Mouse (Mus musculus) embryonic facial prominence, embryonic 11.5 days (tissue): Measurements from ENCODE around the gene Atp2a1. TPM values are rescaled to one million over a fixed set of nuclear protein-coding genes. Genes with fewer than 3 reads are reported as not detected.
A peak's percentile ranks its signal among the peaks of the same experiment; 100 is the strongest.

Experiments
- ATAC-seq: fragments of 200-750 bp; cut with Nextera tagmentation; replicated peaks from 2 replicates; pipeline ENCODE4 v1.8.0; 2017; ENCODE audit warnings: low read depth; ENCODE audit not compliant: insufficient number of reproducible peaks, low FRiP score, low TSS enrichment
- DNase-seq: peaks from one replicate; pipeline ENCODE4 v3.0.0-alpha.2; 2015; ENCODE audit warnings: low spot score
- H3K27ac ChIP-seq: fragments of 300-500 bp; sonication (generic); replicated peaks from 2 replicates; pipeline ENCODE4 v1.5.1; 2014; ENCODE audit warnings: mild to moderate bottlenecking, low read depth, low read length, control low read depth
- H3K27me3 ChIP-seq: fragments of 300-500 bp; sonication (generic); 2 replicates; pipeline ENCODE4 v1.6.1; 2014; ENCODE audit warnings: mild to moderate bottlenecking, low read length, moderate library complexity, mixed read lengths; ENCODE audit not compliant: control insufficient read depth, insufficient read depth
- H3K36me3 ChIP-seq: fragments of 300-500 bp; sonication (generic); replicated peaks from 2 replicates; pipeline ENCODE4 v1.6.1; 2014; ENCODE audit warnings: low read depth, mild to moderate bottlenecking, low read length, moderate library complexity, mixed read lengths; ENCODE audit not compliant: control insufficient read depth, insufficient read depth
- H3K4me1 ChIP-seq: fragments of 300-500 bp; sonication (generic); 2 replicates; pipeline ENCODE4 v1.6.1; 2014; ENCODE audit warnings: low read length, mixed read lengths; ENCODE audit not compliant: control insufficient read depth, insufficient read depth
- H3K4me2 ChIP-seq: fragments of 300-500 bp; sonication (generic); 2 replicates; pipeline ENCODE4 v1.6.1; 2014; ENCODE audit warnings: low read depth, mild to moderate bottlenecking, control low read depth, low read length, moderate library complexity
- H3K4me3 ChIP-seq: fragments of 300-500 bp; sonication (generic); 2 replicates; pipeline ENCODE4 v1.5.1; 2014; ENCODE audit warnings: low read depth, low read length, control low read depth
- H3K9ac ChIP-seq: fragments of 300-500 bp; sonication (generic); replicated peaks from 2 replicates; pipeline ENCODE4 v1.6.1; 2014; ENCODE audit warnings: mild to moderate bottlenecking, control low read depth, low read length
- H3K9me3 ChIP-seq: fragments of 300-500 bp; sonication (generic); replicated peaks from 2 replicates; pipeline ENCODE4 v1.6.1; 2016; ENCODE audit warnings: mild to moderate bottlenecking, low read length, inconsistent platforms, mixed read lengths; ENCODE audit not compliant: control insufficient read depth
- WGBS: fragments of 180-500 bp; shearing (Covaris S2); extraction: QIAGEN DNeasy Blood & Tissue Kit; methylation state at CpG from one replicate; pipeline ENCODE4 v1.1.7; 2014; 5-methylcytosine and 5-hydroxymethylcytosine counted together
- polyA plus RNA-seq: library from polyadenylated mRNA; unstranded; fragments of >200 nt; fragmentation: Nextera tagmentation; extraction: Ambion mirVana; gene quantifications from 2 replicates; pipeline ENCODE4 v1.2.1, GENCODE M21; 2014

Atp2a1 gene
- polyA plus RNA-seq = 6.6 and 6.7 TPM in 2 replicates

DNA sequence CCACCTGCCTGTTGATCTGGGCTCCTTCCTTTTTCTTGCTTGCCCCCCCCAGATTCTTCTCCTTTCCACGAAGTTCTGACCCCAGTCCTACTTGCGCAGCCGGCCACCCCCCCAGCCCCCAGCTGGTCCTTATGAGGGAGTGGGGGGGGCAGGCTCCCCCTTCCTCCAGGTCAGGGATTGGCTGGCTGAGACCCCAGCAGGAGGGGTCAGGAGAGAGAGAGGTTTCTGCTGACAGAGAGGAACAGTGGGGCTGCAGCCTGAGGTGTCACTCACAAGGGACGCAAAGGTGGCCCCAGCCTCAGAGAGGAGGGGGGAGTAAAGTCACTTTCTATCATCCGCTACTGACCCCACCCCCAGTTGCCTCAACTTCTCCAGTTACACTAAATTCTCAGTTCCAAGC is at the start of gene Atp2a1:
Atp2a1 (minus strand) TSS at position 105 of the 400 bp plus-strand sequence.
- no peaks in the 10 kb centered on the region for H3K27me3 ChIP-seq
- ATAC-seq (no peak), DNase-seq (no peak)
- H3K9me3 ChIP-seq = no peaks in the 10 kb centered on the region
- no peak within 1 kb of the TSS for H3K27ac ChIP-seq
- no peak within 1 kb of the TSS; the same call in 1 of the 2 replicates for H3K9ac ChIP-seq
- H3K36me3 ChIP-seq = no peaks in the 10 kb centered on the region; the same call in 1 of the 2 replicates
- 33% methylated on average over 5 of the region's 5 CpGs for WGBS
- no peak within 1 kb of the TSS for H3K4me3 ChIP-seq
- no peaks in the 10 kb centered on the region; the same call in 1 of the 2 replicates for H3K4me1 ChIP-seq
- H3K4me2 ChIP-seq = no peak within 1 kb of the TSS

DNA sequence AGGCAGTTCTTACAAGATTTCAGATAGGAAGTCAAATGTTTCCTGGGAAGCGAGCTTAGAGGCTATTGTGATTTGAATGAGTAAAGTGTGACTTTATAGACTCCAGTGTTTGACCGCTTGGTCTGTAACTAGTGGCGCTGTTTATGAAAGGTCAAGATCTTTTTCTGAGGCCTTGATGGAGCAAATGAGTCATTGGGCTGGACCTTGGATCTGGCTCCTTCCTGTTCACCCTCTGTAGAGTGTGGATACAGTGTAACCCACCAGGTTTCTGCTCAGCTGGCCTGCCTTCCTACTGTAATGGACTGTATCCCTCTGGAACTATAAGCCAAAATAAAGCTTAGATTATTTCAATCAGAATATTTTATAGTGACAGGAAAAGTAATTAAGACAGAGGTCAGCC is 48.4 kb upstream of the Atp2a1 start:
- ATAC-seq (no peak), DNase-seq (no peak)
- Histone ChIP-seq H3K9me3 (no peaks in the 10 kb centered on the region), H3K4me1 (no peaks in the 10 kb centered on the region), H3K36me3 (no peaks in the 10 kb centered on the region), H3K27me3 (no peaks in the 10 kb centered on the region), H3K27ac (no peak overlapping the region), H3K4me3 (no peak overlapping the region), H3K9ac (no peak overlapping the region), H3K4me2 (no peak overlapping the region)
- WGBS = 79% methylated on average over 3 of the region's 3 CpGs

DNA sequence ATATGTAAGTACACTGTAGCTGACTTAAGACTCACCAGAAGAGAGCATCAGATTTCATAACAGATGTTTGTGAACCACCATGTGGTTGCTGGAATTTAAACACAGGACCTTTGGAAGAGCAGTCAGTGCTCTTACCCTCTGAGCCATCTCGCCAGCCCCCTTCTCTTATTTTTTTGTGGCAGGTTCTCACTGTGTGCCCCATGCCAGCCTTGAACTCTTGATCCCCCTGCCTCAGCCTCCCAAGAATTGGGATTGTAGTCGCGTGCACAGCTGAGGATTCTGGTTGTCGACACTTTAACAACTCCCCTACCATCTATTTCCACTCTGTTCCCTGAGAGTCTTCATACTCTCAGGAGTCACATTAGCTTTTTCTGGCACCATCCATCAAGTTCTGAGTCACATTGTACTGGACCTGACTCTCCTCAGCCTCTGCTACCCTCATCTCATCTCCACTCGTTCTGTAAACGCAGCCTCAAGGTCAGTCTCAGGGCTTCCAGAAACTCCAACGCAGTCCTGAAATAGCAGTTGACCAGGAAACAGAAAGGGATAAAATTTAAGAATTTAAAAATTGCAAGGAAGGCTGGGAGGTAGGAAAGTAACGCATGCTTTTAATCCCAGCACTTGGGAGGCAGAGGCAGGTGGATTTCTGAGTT is 44.3 kb upstream of the Atp2a1 start:
- no peaks in the 10 kb centered on the region for H3K36me3 ChIP-seq
- H3K4me2 ChIP-seq = no peak overlapping the region
- H3K4me3 ChIP-seq = no peak overlapping the region
- ATAC-seq = no peak
- no peak for DNase-seq
- no peak overlapping the region for H3K9ac ChIP-seq
- H3K27me3 ChIP-seq = no peaks in the 10 kb centered on the region
- H3K4me1 ChIP-seq = no peaks in the 10 kb centered on the region
- WGBS = 87% methylated on average over 8 of the region's 8 CpGs
- H3K9me3 ChIP-seq = no peaks in the 10 kb centered on the region
- H3K27ac ChIP-seq = no peak overlapping the region

DNA sequence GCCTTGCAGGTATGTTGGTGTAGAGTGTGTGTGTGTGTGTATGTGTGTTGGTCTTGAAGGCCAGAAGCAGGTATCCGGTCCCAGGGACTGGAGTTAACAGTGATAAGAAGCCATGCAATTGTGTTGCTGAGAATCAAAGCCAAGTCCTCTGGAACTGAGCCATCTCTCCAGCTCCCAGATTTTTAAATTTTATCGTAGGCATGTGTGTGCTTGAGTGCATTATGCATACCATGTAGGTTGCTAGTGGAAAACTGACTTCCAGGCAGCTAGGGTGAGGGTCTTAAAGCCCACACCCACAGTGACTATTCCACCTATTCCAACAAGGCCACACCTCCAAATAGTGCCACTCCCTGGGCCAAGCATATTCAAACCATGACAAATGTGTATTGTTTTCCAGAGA is 42.0 kb upstream of the Atp2a1 start:
- no peaks in the 10 kb centered on the region for H3K9me3 ChIP-seq
- no peak for DNase-seq
- WGBS = 98% methylated on average over 2 of the region's 2 CpGs
- no peaks in the 10 kb centered on the region for H3K27me3 ChIP-seq
- peaks cover 9% of the 10 kb centered on the region for H3K36me3 ChIP-seq
- no peak overlapping the region for H3K27ac ChIP-seq
- H3K9ac ChIP-seq = no peak overlapping the region
- H3K4me3 ChIP-seq = no peak overlapping the region
- no peaks in the 10 kb centered on the region for H3K4me1 ChIP-seq
- ATAC-seq = no peak
- H3K4me2 ChIP-seq = no peak overlapping the region

DNA sequence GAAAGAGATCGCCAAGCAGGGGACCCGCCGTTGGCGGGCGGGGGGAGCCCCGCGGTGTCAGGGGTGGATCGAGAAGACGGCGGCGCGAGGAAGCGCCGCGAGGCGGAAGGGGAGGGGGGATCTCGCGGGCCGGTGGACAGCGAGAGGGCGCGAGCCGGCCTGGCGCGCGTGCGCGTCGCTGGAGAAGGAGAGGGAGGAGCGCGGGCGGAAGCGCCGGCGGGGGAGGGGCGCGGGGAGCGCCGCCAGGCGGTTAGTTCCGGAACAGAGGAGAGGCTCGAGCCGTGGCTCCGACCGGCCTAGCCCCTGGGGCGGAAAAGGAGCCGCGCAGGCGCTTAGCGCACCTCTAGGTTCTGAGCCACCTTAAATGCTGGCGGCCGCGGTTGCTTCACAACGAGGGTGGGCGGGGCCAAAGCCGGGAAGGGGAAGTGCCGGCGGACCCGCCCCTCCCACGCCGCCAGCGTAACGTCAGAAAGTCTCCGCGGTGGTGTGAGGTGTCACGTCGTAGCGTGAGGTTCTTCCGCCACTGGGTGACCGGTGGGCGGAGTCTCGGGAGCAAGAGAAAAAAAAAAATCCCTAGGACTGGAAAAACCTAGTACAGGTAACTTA is 40.5 kb upstream of the Atp2a1 start, which contains the start of gene Atxn2l:
Atxn2l (minus strand) TSS at position 165 of the 606 bp plus-strand sequence.
- H3K9me3 ChIP-seq = no peaks in the 10 kb centered on the region
- under 1% methylated on average over 55 of the region's 72 CpGs for WGBS
- peak; percentile 100 for DNase-seq

DNA sequence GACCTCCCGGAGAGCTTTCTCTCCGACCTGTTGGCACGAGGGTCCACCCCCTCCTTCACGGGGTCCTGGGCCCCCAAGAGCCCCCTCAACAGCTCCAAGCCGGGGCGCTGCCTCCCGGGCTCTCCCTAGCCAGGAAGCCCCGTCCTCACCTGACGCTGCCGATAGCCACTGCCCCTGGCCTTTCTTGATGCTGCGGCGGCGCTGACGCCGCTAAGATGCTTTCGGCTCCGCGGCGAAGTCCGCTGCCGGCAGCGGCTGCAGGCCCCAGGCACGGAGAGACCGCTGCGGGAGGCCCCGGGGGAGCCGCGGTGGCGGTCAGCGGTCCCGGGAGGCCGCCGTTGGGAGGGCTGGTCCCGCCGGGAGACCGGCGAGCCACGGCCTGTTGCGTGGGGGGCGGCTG is 39.8 kb upstream of the Atp2a1 start:
- peak overlapping the region; percentile 100 for H3K9ac ChIP-seq
- peak overlapping the region; percentile 50 for H3K4me2 ChIP-seq
- H3K9me3 ChIP-seq = no peaks in the 10 kb centered on the region
- peak overlapping the region; percentile 99 for H3K27ac ChIP-seq
- H3K4me3 ChIP-seq = peak overlapping the region; percentile 100
- no peak; the same call in 1 of the 2 replicates for ATAC-seq
- peaks cover 17% of the 10 kb centered on the region for H3K36me3 ChIP-seq
- under 1% methylated on average over 39 of the region's 40 CpGs for WGBS
- H3K4me1 ChIP-seq = no peaks in the 10 kb centered on the region
- DNase-seq = no peak
- H3K27me3 ChIP-seq = no peaks in the 10 kb centered on the region

More for the DNA sequence above, 40.5 kb upstream of the Atp2a1 start, which contains the start of gene Atxn2l:
- peak within 1 kb of the TSS; percentile 100 for H3K4me3 ChIP-seq
- peak within 1 kb of the TSS; percentile 100 for H3K9ac ChIP-seq
- H3K4me2 ChIP-seq = peak within 1 kb of the TSS; percentile 50
- H3K36me3 ChIP-seq = peaks cover 17% of the 10 kb centered on the region
- no peaks in the 10 kb centered on the region for H3K4me1 ChIP-seq
- H3K27me3 ChIP-seq = no peaks in the 10 kb centered on the region
- peak within 1 kb of the TSS; percentile 99 for H3K27ac ChIP-seq
- ATAC-seq = peak; percentile 87

DNA sequence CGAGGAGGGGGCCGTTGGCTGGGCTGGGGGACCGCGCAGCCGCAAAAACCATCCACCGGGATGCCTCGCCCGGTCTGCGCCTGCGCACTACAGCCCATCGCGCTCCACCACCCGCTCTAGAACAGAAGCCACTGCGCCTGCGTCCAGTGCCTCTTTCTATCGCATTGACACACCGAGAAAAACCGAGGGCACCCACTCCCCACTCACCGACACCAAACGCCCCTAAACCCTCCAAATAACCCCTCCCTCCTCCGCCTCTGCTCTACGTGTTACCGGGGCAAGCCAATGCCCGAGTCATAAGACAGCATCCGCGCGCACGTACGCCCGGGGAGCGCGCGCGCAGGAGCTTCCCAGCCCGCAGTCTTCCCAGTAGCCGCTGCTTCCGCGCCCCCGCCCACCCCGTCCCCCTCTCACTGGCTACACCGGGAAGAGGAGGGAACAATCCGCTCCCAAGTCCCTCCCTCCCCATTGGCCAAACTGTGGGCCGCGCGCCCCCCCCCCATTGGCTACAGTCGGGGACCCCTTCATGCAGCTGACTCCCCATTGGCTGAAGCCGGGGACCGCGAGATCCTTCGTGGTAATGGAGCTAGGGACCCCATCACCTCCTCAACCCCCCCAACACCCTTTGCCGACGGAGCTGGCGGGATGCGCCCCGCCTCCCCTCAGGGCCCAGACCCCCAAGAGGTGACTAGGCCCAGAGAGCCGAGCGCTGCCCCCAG is 39.3 kb upstream of the Atp2a1 start:
- H3K4me1 ChIP-seq = no peaks in the 10 kb centered on the region
- H3K36me3 ChIP-seq = peaks cover 17% of the 10 kb centered on the region
- peak overlapping the region; percentile 100 for H3K9ac ChIP-seq
- ATAC-seq (peak; percentile 88), DNase-seq (peak; percentile 96)
- peak overlapping the region; percentile 60 for H3K4me2 ChIP-seq
- peak overlapping the region; percentile 100 for H3K4me3 ChIP-seq
- peak overlapping the region; percentile 99 for H3K27ac ChIP-seq
- H3K27me3 ChIP-seq = no peaks in the 10 kb centered on the region
- H3K9me3 ChIP-seq = no peaks in the 10 kb centered on the region
- WGBS = under 1% methylated on average over 53 of the region's 57 CpGs

DNA sequence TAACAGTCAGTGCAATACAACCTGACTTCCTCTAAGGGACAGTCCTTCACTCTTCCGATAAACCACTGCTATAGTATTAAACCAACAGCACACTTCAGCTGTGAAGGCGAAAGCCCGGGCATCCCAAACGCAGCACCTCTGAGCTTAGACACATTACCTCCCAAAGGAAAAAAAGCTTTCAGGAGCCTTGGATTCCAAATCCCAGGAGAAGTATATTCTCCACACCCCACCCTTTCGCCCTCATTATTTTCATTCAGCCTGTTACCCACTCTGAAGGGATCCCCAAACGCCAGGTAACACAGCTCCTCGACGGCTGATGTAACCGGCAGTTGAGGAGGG is 38.7 kb upstream of the Atp2a1 start:
- ATAC-seq = no peak; the same call in 1 of the 2 replicates
- H3K27me3 ChIP-seq = no peaks in the 10 kb centered on the region
- peaks cover 17% of the 10 kb centered on the region for H3K36me3 ChIP-seq
- peak overlapping the region; percentile 45 for H3K9ac ChIP-seq
- 6% methylated on average over 9 of the region's 9 CpGs for WGBS
- no peaks in the 10 kb centered on the region for H3K4me1 ChIP-seq
- H3K9me3 ChIP-seq = no peaks in the 10 kb centered on the region
- no peak for DNase-seq
- peak overlapping the region; percentile 100 for H3K4me3 ChIP-seq
- H3K4me2 ChIP-seq = peak overlapping the region; percentile 60
- peak overlapping the region; percentile 99 for H3K27ac ChIP-seq
